In the genomic region with DNA sequence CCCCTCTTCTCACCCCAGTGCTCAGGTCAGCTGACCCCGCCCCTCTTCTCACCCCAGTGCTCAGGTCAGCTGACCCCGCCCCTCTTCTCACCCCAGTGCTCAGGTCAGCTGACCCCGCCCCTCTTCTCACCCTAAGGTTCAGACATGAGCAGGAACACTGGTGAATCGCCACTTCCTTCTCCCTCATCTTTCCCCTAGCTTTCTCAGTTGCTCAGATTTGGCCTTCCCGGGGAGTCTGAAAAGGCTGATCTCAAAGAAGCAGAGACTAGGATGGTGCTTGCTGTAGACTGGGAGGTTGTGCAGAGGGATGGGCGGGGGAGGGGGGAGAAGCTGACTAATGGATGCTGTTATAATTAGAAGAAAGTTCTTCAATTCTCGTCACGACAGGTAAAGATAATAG, we compare ENCODE assay signal across 6 mouse cellular contexts. TPM values are rescaled to one million over a fixed set of nuclear protein-coding genes. Genes with fewer than 3 reads are reported as not detected.
DNase-seq lines count a peak whose midpoint lies in the region; ATAC-seq and TF ChIP-seq lines count a peak whose summit lies in the region.
"Not testable (repeated sequence)": the region's sequence is repeated elsewhere in the genome, so short reads cannot be mapped to it uniquely, and the experiment has no call there.

No protein-coding gene starts in this region.

- in situ Hi-C loops in ES-E14 (cut with MboI; ENCODE audit: low sequenced_read_pairs in 2 of 2, unreplicated experiment in 2 of 2), result not testable (repeated sequence)

- ATAC-seq in heart, embryonic 14.5 days (ENCODE audit: insufficient number of reproducible peaks, insufficient read depth, low FRiP score, low read depth), result not testable (repeated sequence)

- H3K4me2 ChIP-seq in heart, embryonic 14.5 days (ENCODE audit: low read length), result peak overlapping the region; percentile 29; the same call in 1 of the 2 replicates

- H3K4me1 ChIP-seq in E14TG2a.4 (replicated peaks; ENCODE audit: low read depth, low read length) (peaks cover 48% of the 10 kb centered on the region), ES-E14 (ENCODE audit: control insufficient read depth in 2 of 2, insufficient read depth in 2 of 2, low read length in 2 of 2, poor library complexity in 1 of 2) (peaks cover 0 to 15% of the 10 kb centered on the region in 2 experiments; a peak in 3 of 4 replicates)
- H3K4me1 ChIP-seq in heart, embryonic 14.5 days (ENCODE audit: control insufficient read depth in 2 of 2, insufficient read depth in 2 of 2, low read length in 2 of 2), result not testable (repeated sequence)

- H3K9me3 ChIP-seq in E14TG2a.4 (ENCODE audit: low read length); ES-E14 (ENCODE audit: control insufficient read depth, insufficient read depth, low read depth, low read length); heart, embryonic 14.5 days (ENCODE audit: control insufficient read depth, low read length): not testable (repeated sequence)

- TF ChIP-seq CTCF in E14TG2a.4 (conservative IDR thresholded peaks at IDR 0.05; ENCODE audit: low read length), result not testable (repeated sequence)

- not testable (repeated sequence) for H3K9ac ChIP-seq in ES-E14 (ENCODE audit: insufficient read depth, low read depth, low read length, poor library complexity, severe bottlenecking); heart, embryonic 14.5 days (ENCODE audit: low read length)

- DNase-seq in ES-E14 (ENCODE audit: low read depth, low spot score), result peak; percentile 39
- DNase-seq in brain, adult 2 months (ENCODE audit: low read depth, low spot score), result peak; percentile 28
- peak; percentile 55 for DNase-seq in heart, adult 11 months
- DNase-seq in lung, postnatal 36 days, result peak; percentile 1

- not testable (repeated sequence) for H3K36me3 ChIP-seq in E14TG2a.4 (ENCODE audit: insufficient read depth, low read length); ES-E14 (ENCODE audit: control insufficient read depth, insufficient read depth, low read length, poor library complexity, severe bottlenecking); heart, embryonic 14.5 days (ENCODE audit: control insufficient read depth, insufficient read depth, low read length)

- not testable (repeated sequence) for H3K27me3 ChIP-seq in E14TG2a.4 (ENCODE audit: insufficient read depth, low read length); heart, embryonic 14.5 days (ENCODE audit: control insufficient read depth, insufficient read depth, low read length)

- peak overlapping the region; percentile 64; the same call in 1 of the 2 replicates for H3K4me3 ChIP-seq in E14TG2a.4 (replicated peaks; ENCODE audit: low read length)
- H3K4me3 ChIP-seq in ES-E14 (ENCODE audit: insufficient read depth in 1 of 2, low read depth in 1 of 2, low read length in 2 of 2, poor library complexity in 1 of 2, severe bottlenecking in 1 of 2), result peak overlapping the region in 1 of 2 experiments; percentile 26; a peak in 1 of 4 replicates
- H3K4me3 ChIP-seq in heart, embryonic 14.5 days (ENCODE audit: control insufficient read depth in 1 of 2, insufficient read depth in 1 of 2, low read depth in 1 of 2, low read length in 2 of 2), result not testable (repeated sequence)

- WGBS in heart, embryonic 14.5 days, result 50% methylated on average over 6 of the region's 8 CpGs

- H3K27ac ChIP-seq in ES-E14 (ENCODE audit: insufficient read depth, low read depth, low read length, poor library complexity, severe bottlenecking), result peak overlapping the region; percentile 53; the same call in 1 of the 2 replicates
- not testable (repeated sequence) for H3K27ac ChIP-seq in heart, embryonic 14.5 days (replicated peaks in 1 of 2; ENCODE audit: control insufficient read depth in 1 of 2, insufficient read depth in 1 of 2, low read depth in 2 of 2, low read length in 2 of 2)

RNA-seq across cellular contexts. Expression of gene Tmem41a, which starts 38.4 kb away (rescaled TPM):
- total RNA-seq in ES-E14 (2012; rRNA removed), result 26.9 and 28.8 TPM in 2 replicates
- 52.2 and 52.6 TPM in 2 replicates for polyA plus RNA-seq in heart, embryonic 14.5 days (2014; fragmentation: Nextera tagmentation; extraction: Ambion mirVana)

Comparison
In these comparisons a context has a peak if more than half of its experiments do, and no peak if none do; other contexts are left out.
1. DNase-seq: peak in every context shown above with its lines; median percentile 55 in heart, adult 11 months; 39 in ES-E14; 28 in brain, adult 2 months; 1 in lung, postnatal 36 days.